Mouse (Mus musculus): Measurements from ENCODE around the gene Rd3l.

GRCm38 (mm10) chr12:112001223-112001622 lies 20.1 kb upstream of the Rd3l start:
- peak; percentile 63; the same call in 1 of the 2 replicates for TF ChIP-seq CTCF (IDR thresholded peaks at IDR 0.05; ENCODE audit: borderline replicate concordance, extremely low read depth, insufficient read depth, insufficient read length)
- no peak for TF ChIP-seq POLR2A (IDR thresholded peaks at IDR 0.05; ENCODE audit: borderline replicate concordance, extremely low read depth, insufficient read depth, insufficient read length, poor library complexity, severe bottlenecking)
